Mouse (Mus musculus) retina, postnatal 7 days (tissue): ENCODE measurements around the gene Nlrc3.

Experiments
- DNase-seq: peaks from one replicate; pipeline ENCODE4 v3.0.0-alpha.2; 2012; ENCODE audit warnings: low read depth, low spot score

Nlrc3 gene

DNA sequence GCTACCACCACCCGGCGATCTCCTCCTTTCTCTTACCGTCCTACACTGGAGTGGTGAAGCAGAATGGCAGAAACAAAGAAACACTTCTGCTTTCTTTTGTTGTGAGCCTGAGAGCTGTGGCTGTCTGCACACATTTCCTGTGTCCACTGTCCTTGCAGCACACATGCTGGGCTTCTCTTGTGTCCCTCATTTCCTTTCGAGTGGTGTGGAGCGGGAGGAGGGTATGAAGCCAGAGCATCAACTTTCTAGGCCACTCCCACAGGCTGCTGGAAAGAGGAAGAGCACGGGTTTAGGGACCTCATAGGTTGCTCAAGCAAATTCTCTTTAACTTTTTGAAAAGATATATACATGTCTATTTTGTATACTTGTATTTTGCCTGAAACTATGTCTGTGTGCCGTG lies 47.3 kb downstream of the Nlrc3 start:
- no peak for DNase-seq

GRCm38 (mm10) chr16:3928582-3928981 lies 47.9 kb downstream of the Nlrc3 start:
- DNase-seq: no peak

- DNase-seq: no peak
Measured at GRCm38 (mm10) chr16:3923966-3924365, 52.5 kb downstream of the Nlrc3 start.

- no peak for DNase-seq
Measured at GRCm38 (mm10) chr16:3923515-3923914, 52.9 kb downstream of the Nlrc3 start.

DNA sequence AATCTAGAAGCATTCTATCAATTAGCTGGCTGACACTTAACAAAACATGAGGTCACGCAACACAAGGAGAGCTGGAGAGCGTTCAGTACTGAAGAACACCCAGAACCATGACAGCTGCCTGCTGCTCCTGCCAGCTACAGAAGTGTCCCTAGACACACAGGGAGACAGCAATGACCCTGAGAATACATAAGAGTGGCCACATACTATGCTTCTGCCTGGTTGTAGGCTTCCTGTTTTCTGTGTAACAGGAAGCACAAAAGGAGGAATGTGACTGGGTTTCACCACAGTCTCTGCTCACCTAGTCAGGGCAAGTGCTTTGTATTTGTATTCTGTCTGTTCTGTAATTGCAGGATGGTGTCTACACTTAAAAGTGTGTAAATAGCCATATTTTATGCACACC lies 55.7 kb downstream of the Nlrc3 start:
- no peak for DNase-seq

GRCm38 (mm10) chr16:3909118-3909517 lies 67.3 kb downstream of the Nlrc3 start:
- DNase-seq: no peak

DNA sequence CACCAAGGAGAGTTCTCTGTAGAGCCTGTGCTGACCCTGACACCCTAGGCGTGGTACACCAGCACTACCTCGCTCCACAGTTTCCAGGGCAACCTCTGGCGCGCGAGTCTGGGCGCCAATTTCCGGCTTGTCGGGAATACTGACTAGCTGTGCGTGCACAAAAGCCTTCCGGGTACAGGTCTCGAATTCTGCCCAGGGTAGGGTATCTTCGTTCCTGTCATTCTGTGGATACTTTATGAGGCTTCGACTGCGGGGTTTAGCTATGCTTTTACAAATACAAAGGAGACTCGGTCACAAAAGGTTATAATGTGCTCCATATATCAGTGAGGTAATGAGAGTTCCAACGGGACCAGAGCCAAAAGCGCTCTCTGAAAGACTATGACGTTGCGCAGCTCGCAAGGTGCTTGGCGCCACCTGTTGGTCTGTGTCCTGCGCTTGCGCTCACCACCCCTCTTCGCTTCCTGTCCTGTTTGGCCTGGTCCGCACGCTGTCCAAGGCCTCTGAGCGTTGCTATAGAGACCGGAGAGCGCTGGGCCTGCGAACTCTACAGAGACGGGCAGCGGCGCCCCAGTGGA lies 67.8 kb downstream of the Nlrc3 start, which contains the start of the genes 1700037C18Rik and Cluap1:
1700037C18Rik (minus strand) TSS at position 153 of the 575 bp plus-strand sequence.
Cluap1 (plus strand) TSS at position 265 of the 575 bp plus-strand sequence.
- DNase-seq: peak; percentile 88

DNA sequence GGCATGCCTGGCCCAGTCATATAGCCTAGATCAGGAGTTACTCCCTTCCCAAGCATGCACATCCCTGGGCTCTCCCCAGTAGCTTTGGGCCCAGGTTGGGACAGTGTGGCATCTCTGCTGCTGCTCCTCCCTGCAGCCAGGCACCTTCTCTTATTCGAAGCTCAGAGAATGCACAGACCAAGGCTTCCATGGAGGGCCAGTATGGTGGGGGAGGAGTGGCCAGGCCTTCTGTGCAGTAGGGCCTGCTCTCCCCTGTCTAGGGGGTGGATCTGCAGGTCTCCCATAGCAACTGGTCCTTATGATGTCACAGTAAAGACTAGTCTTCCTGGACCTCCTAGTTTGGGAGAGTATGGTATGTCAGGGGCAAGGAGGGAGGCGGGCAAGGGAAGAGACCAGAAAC lies 69.0 kb downstream of the Nlrc3 start:
- no peak for DNase-seq

GRCm38 (mm10) chr16:3896553-3896952 lies 79.9 kb downstream of the Nlrc3 start:
- no peak for DNase-seq

DNA sequence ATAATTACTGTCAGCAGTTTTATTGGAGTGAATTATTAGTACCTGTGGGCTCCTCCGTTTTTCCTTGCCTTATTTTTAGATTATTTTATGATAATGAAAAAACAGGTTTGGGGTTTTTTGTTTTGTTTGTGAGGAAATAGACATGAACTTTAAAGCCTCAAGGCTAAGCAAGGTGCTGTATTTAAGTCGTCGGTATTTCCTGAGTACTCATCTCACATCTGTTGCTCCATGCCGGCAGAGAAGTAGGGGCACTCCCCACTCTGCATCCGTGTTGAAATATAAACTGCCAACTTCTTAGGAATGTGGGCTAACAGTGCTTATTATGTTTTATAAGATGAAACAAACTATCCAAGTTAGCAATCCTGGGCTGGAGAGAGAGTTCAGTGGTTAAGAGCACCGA lies 80.4 kb downstream of the Nlrc3 start:
- DNase-seq: no peak

GRCm38 (mm10) chr16:3895173-3895792 lies 81.1 kb downstream of the Nlrc3 start:
- DNase-seq: no peak
